Mouse (Mus musculus): Measurements from ENCODE around the gene B9d1. TPM values are rescaled to one million over a fixed set of nuclear protein-coding genes. Genes with fewer than 3 reads are reported as not detected.

B9d1 gene
- 32.9 and 33.8 TPM in 2 replicates for polyA plus RNA-seq (2015; fragmentation: Nextera tagmentation; extraction: Ambion mirVana)

DNA sequence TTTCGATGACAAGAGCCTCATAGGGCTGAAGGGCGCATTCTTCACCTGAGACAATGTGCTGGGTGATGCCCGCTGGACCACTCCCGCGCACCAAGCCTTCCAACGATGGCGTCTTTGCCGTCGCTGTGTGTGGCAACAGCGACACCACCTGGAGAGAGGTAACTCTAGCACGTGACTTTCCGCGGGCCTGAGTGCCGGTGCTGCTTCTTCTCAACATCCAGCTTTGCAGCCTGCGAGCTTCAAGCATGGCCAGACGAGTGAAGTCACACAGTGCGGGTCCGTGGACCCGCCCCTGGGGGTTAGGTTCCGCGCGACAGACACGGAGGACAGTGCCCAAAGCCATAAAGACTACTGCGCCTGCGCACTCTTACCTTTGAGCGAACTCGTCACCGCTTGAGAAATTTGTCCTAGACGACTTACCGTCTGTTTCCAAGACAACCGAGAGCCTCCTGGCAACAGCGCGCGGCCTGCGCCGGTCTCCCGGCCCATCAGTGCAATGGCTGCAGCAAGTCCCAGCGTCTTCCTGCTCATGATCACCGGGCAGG lies at the start of gene B9d1:
TSS of gene B9d1 (plus strand) at position 432 of the 545 bp plus-strand sequence.
- Histone ChIP-seq H3K36me3 (ENCODE audit: insufficient read depth, low read length) (no peaks in the 10 kb centered on the region), H3K4me2 (ENCODE audit: low read length) (peak within 1 kb of the TSS; percentile 67), H3K9me3 (replicated peaks; ENCODE audit: low read length) (no peaks in the 10 kb centered on the region), H3K4me1 (replicated peaks; ENCODE audit: insufficient read depth, low read length) (0 out of 2 replicates have a peak, but pooled peaks cover 7% of the 10 kb centered on the region), H3K4me3 (replicated peaks; ENCODE audit: low read depth, low read length) (peak within 1 kb of the TSS; percentile 48), H3K27ac (peak within 1 kb of the TSS; percentile 73), H3K27me3 (ENCODE audit: insufficient read depth, low read length) (no peaks in the 10 kb centered on the region), H3K9ac (ENCODE audit: low read depth, low read length) (peak within 1 kb of the TSS; percentile 62)
- peak; percentile 98 for TF ChIP-seq CTCF (IDR thresholded peaks at IDR 0.05; ENCODE audit: low read depth)
- DNase-seq (ENCODE audit: low spot score): peak; percentile 96
- ATAC-seq (replicated peaks; ENCODE audit: low FRiP score, low read depth): peak; percentile 89
- under 1% methylated on average over 39 of the region's 39 CpGs for WGBS

- Histone ChIP-seq H3K27ac (no peak overlapping the region), H3K27me3 (ENCODE audit: insufficient read depth, low read length) (no peaks in the 10 kb centered on the region), H3K4me2 (ENCODE audit: low read length) (no peak overlapping the region), H3K4me3 (replicated peaks; ENCODE audit: low read depth, low read length) (no peak overlapping the region), H3K9me3 (replicated peaks; ENCODE audit: low read length) (no peaks in the 10 kb centered on the region), H3K36me3 (ENCODE audit: insufficient read depth, low read length) (no peaks in the 10 kb centered on the region), H3K4me1 (replicated peaks; ENCODE audit: insufficient read depth, low read length) (no peaks in the 10 kb centered on the region), H3K9ac (ENCODE audit: low read depth, low read length) (no peak overlapping the region)
- no peak for DNase-seq (ENCODE audit: low spot score)
- WGBS: 72% methylated on average over 2 of the region's 2 CpGs
- ATAC-seq (replicated peaks; ENCODE audit: low FRiP score, low read depth): no peak
- TF ChIP-seq CTCF (IDR thresholded peaks at IDR 0.05; ENCODE audit: low read depth): no peak
Measured at GRCm38 (mm10) chr11:61464071-61464470, 40.9 kb upstream of the B9d1 start.

GRCm38 (mm10) chr11:61465422-61465821 lies 39.5 kb upstream of the B9d1 start:
- Histone ChIP-seq H3K9ac (ENCODE audit: low read depth, low read length) (no peak overlapping the region), H3K4me2 (ENCODE audit: low read length) (no peak overlapping the region), H3K4me1 (replicated peaks; ENCODE audit: insufficient read depth, low read length) (no peaks in the 10 kb centered on the region), H3K27ac (no peak overlapping the region), H3K36me3 (ENCODE audit: insufficient read depth, low read length) (no peaks in the 10 kb centered on the region), H3K9me3 (replicated peaks; ENCODE audit: low read length) (no peaks in the 10 kb centered on the region), H3K27me3 (ENCODE audit: insufficient read depth, low read length) (no peaks in the 10 kb centered on the region), H3K4me3 (replicated peaks; ENCODE audit: low read depth, low read length) (no peak overlapping the region)
- 50% methylated on average over 4 of the region's 4 CpGs for WGBS
- DNase-seq (ENCODE audit: low spot score) (peak; percentile 60), ATAC-seq (replicated peaks; ENCODE audit: low FRiP score, low read depth) (no peak)
- no peak for TF ChIP-seq CTCF (IDR thresholded peaks at IDR 0.05; ENCODE audit: low read depth)

- ATAC-seq (replicated peaks; ENCODE audit: low FRiP score, low read depth) (no peak), DNase-seq (ENCODE audit: low spot score) (no peak)
- H3K27ac ChIP-seq: no peak overlapping the region
- WGBS: 85% methylated on average over 4 of the region's 4 CpGs
- no peaks in the 10 kb centered on the region for H3K4me1 ChIP-seq (replicated peaks; ENCODE audit: insufficient read depth, low read length)
- no peaks in the 10 kb centered on the region for H3K36me3 ChIP-seq (ENCODE audit: insufficient read depth, low read length)
- TF ChIP-seq CTCF (IDR thresholded peaks at IDR 0.05; ENCODE audit: low read depth): no peak
- H3K4me2 ChIP-seq (ENCODE audit: low read length): no peak overlapping the region
- no peaks in the 10 kb centered on the region for H3K9me3 ChIP-seq (replicated peaks; ENCODE audit: low read length)
- no peak overlapping the region for H3K9ac ChIP-seq (ENCODE audit: low read depth, low read length)
- no peaks in the 10 kb centered on the region for H3K27me3 ChIP-seq (ENCODE audit: insufficient read depth, low read length)
- no peak overlapping the region for H3K4me3 ChIP-seq (replicated peaks; ENCODE audit: low read depth, low read length)
Measured at GRCm38 (mm10) chr11:61468534-61468933, 36.4 kb upstream of the B9d1 start.

DNA sequence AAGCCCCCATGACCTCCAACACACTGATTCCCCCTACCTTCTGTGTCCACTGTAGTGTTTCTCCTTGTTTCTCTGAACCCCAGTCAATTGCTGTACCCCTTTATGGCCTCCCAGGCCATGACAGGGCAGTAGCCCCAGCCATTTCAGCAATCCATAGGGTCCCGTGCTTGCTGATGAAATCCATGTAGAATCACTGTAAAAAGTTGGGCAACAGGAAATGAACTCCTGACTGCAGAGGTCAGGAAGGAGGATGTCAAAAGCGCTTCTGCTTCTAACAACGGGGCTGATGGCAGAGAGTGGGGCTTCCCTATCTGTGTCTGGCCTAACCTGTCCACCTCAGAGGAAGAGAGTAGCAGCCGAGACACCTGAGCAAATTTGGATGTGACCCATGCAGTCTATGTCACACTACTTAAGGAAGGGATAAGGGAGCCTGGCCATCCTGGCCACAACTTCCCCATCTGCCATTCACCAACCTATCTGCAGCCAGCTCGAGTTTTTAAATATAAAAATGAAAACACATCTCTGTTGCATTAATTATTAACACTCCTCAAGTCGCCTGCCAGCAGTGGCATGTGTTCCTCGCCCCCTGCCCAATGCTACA lies 35.5 kb upstream of the B9d1 start:
- TF ChIP-seq CTCF (IDR thresholded peaks at IDR 0.05; ENCODE audit: low read depth): no peak
- H3K27me3 ChIP-seq (ENCODE audit: insufficient read depth, low read length): no peaks in the 10 kb centered on the region
- no peaks in the 10 kb centered on the region for H3K4me1 ChIP-seq (replicated peaks; ENCODE audit: insufficient read depth, low read length)
- H3K4me2 ChIP-seq (ENCODE audit: low read length): no peak overlapping the region
- DNase-seq (ENCODE audit: low spot score) (no peak), ATAC-seq (replicated peaks; ENCODE audit: low FRiP score, low read depth) (no peak)
- no peak overlapping the region for H3K4me3 ChIP-seq (replicated peaks; ENCODE audit: low read depth, low read length)
- 58% methylated on average over 7 of the region's 7 CpGs for WGBS
- H3K9ac ChIP-seq (ENCODE audit: low read depth, low read length): no peak overlapping the region
- H3K9me3 ChIP-seq (replicated peaks; ENCODE audit: low read length): no peaks in the 10 kb centered on the region
- H3K36me3 ChIP-seq (ENCODE audit: insufficient read depth, low read length): no peaks in the 10 kb centered on the region
- no peak overlapping the region for H3K27ac ChIP-seq

DNA sequence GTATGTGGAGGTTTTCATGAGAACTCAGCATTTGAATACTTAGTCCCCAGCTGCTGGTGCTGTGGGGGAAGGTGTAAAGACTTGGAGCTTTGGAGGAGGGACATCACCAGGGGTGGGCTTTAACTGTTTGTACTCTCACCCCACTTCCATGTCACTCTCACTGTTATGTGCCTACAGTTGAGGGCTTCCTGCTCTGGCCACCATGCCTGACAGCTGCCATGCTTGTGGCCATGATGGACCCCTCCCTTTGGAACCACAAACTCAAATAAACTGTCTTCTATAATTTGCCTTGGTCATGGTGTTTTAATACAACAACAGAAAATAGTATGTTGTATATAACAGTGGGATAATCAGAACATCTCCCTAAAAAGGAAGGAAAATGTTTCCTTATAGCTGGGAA lies 34.1 kb upstream of the B9d1 start:
- Histone ChIP-seq H3K4me3 (replicated peaks; ENCODE audit: low read depth, low read length) (no peak overlapping the region), H3K4me1 (replicated peaks; ENCODE audit: insufficient read depth, low read length) (no peaks in the 10 kb centered on the region), H3K36me3 (ENCODE audit: insufficient read depth, low read length) (no peaks in the 10 kb centered on the region), H3K4me2 (ENCODE audit: low read length) (no peak overlapping the region), H3K27ac (no peak overlapping the region), H3K9me3 (replicated peaks; ENCODE audit: low read length) (no peaks in the 10 kb centered on the region), H3K9ac (ENCODE audit: low read depth, low read length) (no peak overlapping the region), H3K27me3 (ENCODE audit: insufficient read depth, low read length) (no peaks in the 10 kb centered on the region)
- DNase-seq (ENCODE audit: low spot score) (no peak), ATAC-seq (replicated peaks; ENCODE audit: low FRiP score, low read depth) (no peak)
- TF ChIP-seq CTCF (IDR thresholded peaks at IDR 0.05; ENCODE audit: low read depth): no peak

All from kidney, postnatal 0 days (tissue).